ENCODE assay signal across 9 mouse cellular contexts in genomic region chr7:130288719-130289427, GRCm38 (mm10).
DNase-seq lines count a peak whose midpoint lies in the region; ATAC-seq lines count a peak whose summit lies in the region.
"Had no signal": no experiment of that assay in that cellular context is flagged by ENCODE, and none has a peak within 500 bp of the region (broad histone marks: within the 10 kb centered on the region; RNA-seq: fewer than 3 reads in every experiment).

No protein-coding gene starts in this region.

- H3K4me1 ChIP-seq in liver, embryonic 12.5 days = peaks cover 8% of the 10 kb centered on the region

- H3K36me3 ChIP-seq in liver, embryonic 12.5 days = no peaks in the 10 kb centered on the region

- DNase-seq in adrenal gland, postnatal 14 days = peak; percentile 61
- DNase-seq in adrenal gland, adult 18-20 months (ENCODE audit: low spot score in 2 of 2) = no peak
- DNase-seq in liver = peak; percentile 20
- DNase-seq in lung, adult 18-20 months = peak; percentile 70 to 73
- peak; percentile 51 for DNase-seq in urinary bladder, postnatal 25 days (ENCODE audit: low spot score)
- no peak for DNase-seq in frontal cortex, postnatal 10 days (ENCODE audit: low spot score in 2 of 2)
- DNase-seq in natural killer cell, adult 2 months (ENCODE audit: low spot score in 2 of 2) = no peak

- H3K9ac ChIP-seq in liver, embryonic 12.5 days = no peak overlapping the region

- H3K9me3 ChIP-seq in liver, embryonic 12.5 days (replicated peaks) = no peaks in the 10 kb centered on the region

- no peak overlapping the region for H3K27ac ChIP-seq in liver, embryonic 12.5 days
- H3K27ac ChIP-seq: macrophage had no signal

- H3K4me2 ChIP-seq in liver, embryonic 12.5 days = no peak overlapping the region

- ATAC-seq in liver, embryonic 12.5 days = no peak

- H3K27me3 ChIP-seq in liver, embryonic 12.5 days (replicated peaks) = no peaks in the 10 kb centered on the region

- WGBS in liver, embryonic 12.5 days (ENCODE audit: insufficient replicate concordance) = 65% methylated on average over 11 of the region's 11 CpGs

- H3K4me3 ChIP-seq in liver, embryonic 12.5 days = no peak overlapping the region

Comparison
In these comparisons a context has a peak if more than half of its experiments do, and no peak if none do; other contexts are left out.
1. DNase-seq: peak in adrenal gland, postnatal 14 days (single experiment), liver (single experiment), lung, adult 18-20 months (2 of 2) and urinary bladder, postnatal 25 days (single experiment); none in adrenal gland, adult 18-20 months (0 of 2), frontal cortex, postnatal 10 days (0 of 2) and natural killer cell, adult 2 months (0 of 2).